Comparison of ENCODE assay signal across 8 mouse cellular contexts in genomic region chr10:128494667-128495245, GRCm38 (mm10). TPM values are rescaled to one million over a fixed set of nuclear protein-coding genes. Genes with fewer than 3 reads are reported as not detected.
DNase-seq lines count a peak whose midpoint lies in the region; ATAC-seq and TF ChIP-seq lines count a peak whose summit lies in the region.

No protein-coding gene starts in this region.

- no peaks in the 10 kb centered on the region for H3K9me3 ChIP-seq in heart, embryonic 13.5 days
- no peaks in the 10 kb centered on the region for H3K9me3 ChIP-seq in ES-E14 (ENCODE audit: control insufficient read depth, insufficient read depth, low read depth, low read length)
- no peaks in the 10 kb centered on the region for H3K9me3 ChIP-seq in forebrain, postnatal 0 days (ENCODE audit: low read length)

- peak overlapping the region; percentile 91 for H3K4me2 ChIP-seq in heart, embryonic 13.5 days
- H3K4me2 ChIP-seq in forebrain, postnatal 0 days (ENCODE audit: low read depth), result peak overlapping the region; percentile 87

- WGBS in heart, embryonic 13.5 days, result 47% methylated on average over 11 of the region's 11 CpGs
- WGBS in forebrain, postnatal 0 days, result 52% methylated on average over 11 of the region's 11 CpGs
- WGBS in macrophage (ENCODE audit: missing documents), result 32% methylated on average over 11 of the region's 11 CpGs

- no peak for TF ChIP-seq CTCF in forebrain, postnatal 0 days (IDR thresholded peaks at IDR 0.05; ENCODE audit: low read depth)

- DNase-seq in heart, postnatal 25 days (ENCODE audit: low spot score), result no peak
- no peak for DNase-seq in ES-E14 (ENCODE audit: low read depth, low spot score)
- no peak for DNase-seq in forebrain, postnatal 0 days
- no peak for DNase-seq in urinary bladder, postnatal 25 days (ENCODE audit: low spot score)

- in situ Hi-C loops in ES-E14 (cut with MboI; ENCODE audit: low sequenced_read_pairs in 2 of 2, unreplicated experiment in 2 of 2), result no loop called here

- ATAC-seq in heart, embryonic 13.5 days (ENCODE audit: extremely low read depth, insufficient number of reproducible peaks, low FRiP score, low TSS enrichment), result no peak
- ATAC-seq in forebrain, postnatal 0 days, result no peak
- no peak for ATAC-seq in frontal cortex, adult (ENCODE audit: low TSS enrichment)
- ATAC-seq in activated CD4-positive, CD25-positive, alpha-beta regulatory T cell, adult 4 months, result no peak

- peaks cover 27% of the 10 kb centered on the region for H3K36me3 ChIP-seq in heart, embryonic 13.5 days
- H3K36me3 ChIP-seq in ES-E14 (ENCODE audit: control insufficient read depth, insufficient read depth, low read length, poor library complexity, severe bottlenecking) (peaks cover 25% of the 10 kb centered on the region), macrophage (ENCODE audit: inconsistent target) (peaks cover 16% of the 10 kb centered on the region; the same call in 1 of the 2 replicates)
- H3K36me3 ChIP-seq in forebrain, postnatal 0 days (ENCODE audit: insufficient read depth), result peaks cover 20% of the 10 kb centered on the region

- peak overlapping the region; percentile 99 for H3K27ac ChIP-seq in heart, embryonic 13.5 days (replicated peaks)
- peak overlapping the region; percentile 37; the same call in 1 of the 2 replicates for H3K27ac ChIP-seq in ES-E14 (ENCODE audit: insufficient read depth, low read depth, low read length, poor library complexity, severe bottlenecking)
- peak overlapping the region; percentile 90 for H3K27ac ChIP-seq in forebrain, postnatal 0 days (ENCODE audit: low read depth, low read length)
- peak overlapping the region; percentile 94 for H3K27ac ChIP-seq in macrophage

- peaks cover 71% of the 10 kb centered on the region for H3K4me1 ChIP-seq in heart, embryonic 13.5 days
- peaks cover 2 to 27% of the 10 kb centered on the region in 2 experiments; a peak in 3 of 4 replicates for H3K4me1 ChIP-seq in ES-E14 (ENCODE audit: control insufficient read depth in 2 of 2, insufficient read depth in 2 of 2, low read length in 2 of 2, poor library complexity in 1 of 2)
- peaks cover 20% of the 10 kb centered on the region for H3K4me1 ChIP-seq in forebrain, postnatal 0 days (ENCODE audit: insufficient read depth)

- H3K9ac ChIP-seq in heart, embryonic 13.5 days, result peak overlapping the region; percentile 92
- H3K9ac ChIP-seq in ES-E14 (ENCODE audit: insufficient read depth, low read depth, low read length, poor library complexity, severe bottlenecking), result peak overlapping the region; percentile 78
- peak overlapping the region; percentile 68 for H3K9ac ChIP-seq in forebrain, postnatal 0 days

- intact Hi-C loops in heart, postnatal 25 days (cut with DNase I), result loop anchor here (5.0 kb wide), 2 partner anchors 33 to 53 kb away; partner anchors contain the start of genes Esyt1, Rpl41 and Zc3h10

- peaks cover 48% of the 10 kb centered on the region for H3K79me2 ChIP-seq in macrophage (ENCODE audit: inconsistent target)

- peak overlapping the region; percentile 69 for H3K4me3 ChIP-seq in heart, embryonic 13.5 days
- H3K4me3 ChIP-seq in ES-E14 (ENCODE audit: insufficient read depth in 1 of 2, low read depth in 1 of 2, low read length in 2 of 2, poor library complexity in 1 of 2, severe bottlenecking in 1 of 2), result peak overlapping the region; percentile 72 to 85
- peak overlapping the region; percentile 61 for H3K4me3 ChIP-seq in forebrain, postnatal 0 days (ENCODE audit: low read depth, low read length)
- peak overlapping the region; percentile 97 for H3K4me3 ChIP-seq in macrophage (ENCODE audit: inconsistent target)

- no peaks in the 10 kb centered on the region for H3K27me3 ChIP-seq in heart, embryonic 13.5 days (replicated peaks)
- no peaks in the 10 kb centered on the region for H3K27me3 ChIP-seq in forebrain, postnatal 0 days (ENCODE audit: insufficient read depth, low read length)

TF ChIP-seq in ES-E14, 5 proteins besides CTCF, POLR2A, EP300 and RAD21:
- TF ChIP-seq ZNF384 (IDR thresholded peaks at IDR 0.05; ENCODE audit: low read depth, low read length) (no peak), ZC3H11A (IDR thresholded peaks at IDR 0.05; ENCODE audit: borderline replicate concordance, low read depth, low read length) (no peak), MAFK (IDR thresholded peaks at IDR 0.05; ENCODE audit: insufficient read depth, low read depth, low read length) (no peak), HCFC1 (IDR thresholded peaks at IDR 0.05; ENCODE audit: borderline replicate concordance, insufficient read depth, low read length) (no peak), CHD2 (IDR thresholded peaks at IDR 0.05; ENCODE audit: low read depth, low read length) (no peak)

RNA-seq across cellular contexts. Expression of gene Myl6, which starts 0.8 kb away (rescaled TPM):
- polyA plus RNA-seq in heart, embryonic 13.5 days (2015; fragmentation: Nextera tagmentation; extraction: Ambion mirVana), result 1,202 and 1,344 TPM in 2 replicates
- total RNA-seq in heart, postnatal 25 days (2021), result 100 to 1,000 TPM; 294 to 314 TPM
- total RNA-seq in ES-E14 (2012; rRNA removed), result 894 and 1,090 TPM in 2 replicates
- 694 and 855 TPM in 2 replicates for total RNA-seq in forebrain, postnatal 0 days (2014; rRNA removed)
- 844 and 972 TPM in 2 replicates for polyA plus RNA-seq in forebrain, postnatal 0 days (2015; fragmentation: Nextera tagmentation; extraction: Ambion mirVana)
- 100 to 1,000 TPM; 104 to 402 (median 256) TPM for total RNA-seq in macrophage (2018; cell fraction: chromatin; rRNA removed)
- 1,000 to 10,000 TPM in 24 of 26 experiments, 100 to 1,000 TPM in 2; 852 to 1,734 (median 1,138) TPM for total RNA-seq in macrophage (2018; cell fraction: cytosol; rRNA removed)
- 100 to 1,000 TPM; 190 to 507 (median 328) TPM for total RNA-seq in macrophage (2018; cell fraction: nucleus; rRNA removed)
- polyA plus RNA-seq in macrophage (2018), result 1,390 to 2,190 TPM (median 1,921 TPM) in 3 replicates
- polyA plus RNA-seq in activated CD4-positive, CD25-positive, alpha-beta regulatory T cell, adult 4 months (2017; shearing (Covaris generic)), result 1,000 to 10,000 TPM; 1,113 TPM

RNA-seq across cellular contexts. Expression of gene Myl6b, which starts 3.7 kb away (rescaled TPM):
- polyA plus RNA-seq in heart, embryonic 13.5 days (2015; fragmentation: Nextera tagmentation; extraction: Ambion mirVana), result 3.2 and 4.5 TPM in 2 replicates
- total RNA-seq in heart, postnatal 25 days (2021), result 1 to 10 TPM; 2.5 to 2.9 TPM
- 2.0 and 3.7 TPM in 2 replicates for total RNA-seq in ES-E14 (2012; rRNA removed)
- total RNA-seq in forebrain, postnatal 0 days (2014; rRNA removed), result 23.7 and 31.4 TPM in 2 replicates
- polyA plus RNA-seq in forebrain, postnatal 0 days (2015; fragmentation: Nextera tagmentation; extraction: Ambion mirVana), result 4.5 and 4.8 TPM in 2 replicates
- total RNA-seq in macrophage (2018; cell fraction: chromatin; rRNA removed), result 1 to 10 TPM in 5 of 26 experiments, under 1 TPM in 5, not detected in 16; 0.68 to 4.6 (median 1.1) TPM
- 1 to 10 TPM; 1.9 to 3.5 (median 2.4) TPM for total RNA-seq in macrophage (2018; cell fraction: cytosol; rRNA removed)
- 1 to 10 TPM in 8 of 26 experiments, under 1 TPM in 9, not detected in 9; 0.59 to 2.2 (median 1.00) TPM for total RNA-seq in macrophage (2018; cell fraction: nucleus; rRNA removed)
- polyA plus RNA-seq in macrophage (2018), result 0.73 to 1.7 TPM (median 1.4 TPM) in 3 replicates
- 1 to 10 TPM; 2.0 to 6.9 TPM for polyA plus RNA-seq in activated CD4-positive, CD25-positive, alpha-beta regulatory T cell, adult 4 months (2017; shearing (Covaris generic))

RNA-seq across cellular contexts. Expression of gene Esyt1, which starts 30.9 kb away (rescaled TPM):
- polyA plus RNA-seq in heart, embryonic 13.5 days (2015; fragmentation: Nextera tagmentation; extraction: Ambion mirVana), result 17.2 and 17.3 TPM in 2 replicates
- total RNA-seq in heart, postnatal 25 days (2021), result 10 to 100 TPM; 16.8 to 19.0 TPM
- 62.7 and 135 TPM in 2 replicates for total RNA-seq in ES-E14 (2012; rRNA removed)
- 9.9 and 14.8 TPM in 2 replicates for total RNA-seq in forebrain, postnatal 0 days (2014; rRNA removed)
- 4.4 and 5.3 TPM in 2 replicates for polyA plus RNA-seq in forebrain, postnatal 0 days (2015; fragmentation: Nextera tagmentation; extraction: Ambion mirVana)
- total RNA-seq in macrophage (2018; cell fraction: chromatin; rRNA removed), result 100 to 1,000 TPM in 18 of 26 experiments, 10 to 100 TPM in 8; 40.7 to 306 (median 194) TPM
- 100 to 1,000 TPM; 134 to 249 (median 192) TPM for total RNA-seq in macrophage (2018; cell fraction: cytosol; rRNA removed)
- 100 to 1,000 TPM; 133 to 347 (median 250) TPM for total RNA-seq in macrophage (2018; cell fraction: nucleus; rRNA removed)
- polyA plus RNA-seq in macrophage (2018), result 147 to 161 TPM (median 155 TPM) in 3 replicates
- 10 to 100 TPM; 77.5 to 80.7 TPM for polyA plus RNA-seq in activated CD4-positive, CD25-positive, alpha-beta regulatory T cell, adult 4 months (2017; shearing (Covaris generic))

RNA-seq across cellular contexts. Expression of gene Smarcc2, which starts 35.7 kb away (rescaled TPM):
- polyA plus RNA-seq in heart, embryonic 13.5 days (2015; fragmentation: Nextera tagmentation; extraction: Ambion mirVana), result 55.2 and 57.1 TPM in 2 replicates
- 10 to 100 TPM; 75.8 to 78.4 TPM for total RNA-seq in heart, postnatal 25 days (2021)
- 18.9 and 22.8 TPM in 2 replicates for total RNA-seq in ES-E14 (2012; rRNA removed)
- total RNA-seq in forebrain, postnatal 0 days (2014; rRNA removed), result 197 and 223 TPM in 2 replicates
- polyA plus RNA-seq in forebrain, postnatal 0 days (2015; fragmentation: Nextera tagmentation; extraction: Ambion mirVana), result 117 and 134 TPM in 2 replicates
- total RNA-seq in macrophage (2018; cell fraction: chromatin; rRNA removed), result 100 to 1,000 TPM in 24 of 26 experiments, 10 to 100 TPM in 2; 82.9 to 296 (median 182) TPM
- total RNA-seq in macrophage (2018; cell fraction: cytosol; rRNA removed), result 100 to 1,000 TPM in 3 of 26 experiments, 10 to 100 TPM in 23; 72.8 to 108 (median 92.6) TPM
- 100 to 1,000 TPM in 12 of 26 experiments, 10 to 100 TPM in 14; 54.6 to 141 (median 98.1) TPM for total RNA-seq in macrophage (2018; cell fraction: nucleus; rRNA removed)
- 73.6 to 136 TPM (median 74.8 TPM) in 3 replicates for polyA plus RNA-seq in macrophage (2018)
- polyA plus RNA-seq in activated CD4-positive, CD25-positive, alpha-beta regulatory T cell, adult 4 months (2017; shearing (Covaris generic)), result 10 to 100 TPM; 53.8 to 54.8 TPM

RNA-seq across cellular contexts. Expression of gene Zc3h10, which starts 52.8 kb away (rescaled TPM):
- polyA plus RNA-seq in heart, embryonic 13.5 days (2015; fragmentation: Nextera tagmentation; extraction: Ambion mirVana), result 7.6 and 9.4 TPM in 2 replicates
- total RNA-seq in heart, postnatal 25 days (2021), result 1 to 10 TPM; 7.6 to 9.1 TPM
- total RNA-seq in ES-E14 (2012; rRNA removed), result 18.8 and 19.5 TPM in 2 replicates
- 15.0 and 20.6 TPM in 2 replicates for total RNA-seq in forebrain, postnatal 0 days (2014; rRNA removed)
- polyA plus RNA-seq in forebrain, postnatal 0 days (2015; fragmentation: Nextera tagmentation; extraction: Ambion mirVana), result 12.7 and 12.8 TPM in 2 replicates
- total RNA-seq in macrophage (2018; cell fraction: chromatin; rRNA removed), result 10 to 100 TPM in 13 of 26 experiments, 1 to 10 TPM in 13; 4.7 to 15.2 (median 10.2) TPM
- total RNA-seq in macrophage (2018; cell fraction: cytosol; rRNA removed), result 10 to 100 TPM in 8 of 26 experiments, 1 to 10 TPM in 18; 6.1 to 12.6 (median 8.9) TPM
- total RNA-seq in macrophage (2018; cell fraction: nucleus; rRNA removed), result 10 to 100 TPM in 21 of 26 experiments, 1 to 10 TPM in 5; 7.0 to 15.7 (median 11.5) TPM
- 6.7 to 13.0 TPM (median 9.6 TPM) in 3 replicates for polyA plus RNA-seq in macrophage (2018)
- polyA plus RNA-seq in activated CD4-positive, CD25-positive, alpha-beta regulatory T cell, adult 4 months (2017; shearing (Covaris generic)), result 10 to 100 TPM in 1 of 2 experiments, 1 to 10 TPM in 1; 6.4 to 10.1 TPM

Comparison
In these comparisons a context has a peak if more than half of its experiments do, and no peak if none do; other contexts are left out.
1. H3K27ac ChIP-seq: peak in every context shown above with its lines; median percentile 99 in heart, embryonic 13.5 days; 94 in macrophage; 90 in forebrain, postnatal 0 days; 37 in ES-E14.